Mouse (Mus musculus): ENCODE data around the gene Insl6. TPM values are rescaled to one million over a fixed set of nuclear protein-coding genes. Genes with fewer than 3 reads are reported as not detected.

Gene Insl6
- polyA plus RNA-seq, 1 experiment from 2014 or later: 7.1 TPM

Other genes starting within 250 kb of the Insl6 start
- gene Rcl1, start 224.0 kb downstream of the Insl6 start, polyA plus RNA-seq (2015; fragmentation: Nextera tagmentation; extraction: Ambion mirVana): 63.1 and 63.8 TPM in 2 replicates
- 8.1 and 8.8 TPM in 2 replicates for gene Jak2, start 73.5 kb downstream of the Insl6 start, polyA plus RNA-seq (2015; fragmentation: Nextera tagmentation; extraction: Ambion mirVana)
- 0.31 and 0.46 TPM in 2 replicates for gene Rln1, start 9.3 kb upstream of the Insl6 start, polyA plus RNA-seq (2015; fragmentation: Nextera tagmentation; extraction: Ambion mirVana)
- gene Plgrkt, start 42.0 kb upstream of the Insl6 start, polyA plus RNA-seq (2015; fragmentation: Nextera tagmentation; extraction: Ambion mirVana): 51.1 and 52.9 TPM in 2 replicates
- gene Cd274, start 42.1 kb upstream of the Insl6 start, polyA plus RNA-seq (2015; fragmentation: Nextera tagmentation; extraction: Ambion mirVana): 0.16 and 0.28 TPM in 2 replicates
- gene Pdcd1lg2, start 85.6 kb upstream of the Insl6 start, polyA plus RNA-seq (2015; fragmentation: Nextera tagmentation; extraction: Ambion mirVana): not detected in 2 replicates
- 14.2 and 14.6 TPM in 2 replicates for gene Ric1, start 196.9 kb upstream of the Insl6 start, polyA plus RNA-seq (2015; fragmentation: Nextera tagmentation; extraction: Ambion mirVana)

Measured in kidney, embryonic 15.5 days (tissue).